Mouse (Mus musculus) olfactory bulb, adult 2 months (tissue): Measurements from ENCODE around the gene Gng2.

Experiments used
- CTCF ChIP-seq: fragments of 200-500 bp; IDR thresholded peaks from 2 replicates; pipeline ENCODE4 v1.5.1; 2012; ENCODE audit warnings: low read depth, mild to moderate bottlenecking, low read length, moderate library complexity; ENCODE audit not compliant: insufficient read depth
- POLR2A ChIP-seq: fragments of 200-500 bp; IDR thresholded peaks from 2 replicates; pipeline ENCODE4 v1.6.1; 2012; ENCODE audit warnings: mild to moderate bottlenecking, low read depth, low read length, moderate library complexity; ENCODE audit not compliant: insufficient read depth

- TF ChIP-seq POLR2A = no peak
- TF ChIP-seq CTCF = no peak
Measured at GRCm38 (mm10) chr14:19935084-19935483, 42.3 kb downstream of the Gng2 start.
